Mouse (Mus musculus) cerebellum, adult 9-11 months (tissue): ENCODE measurements around the gene Elp5.

ENCODE experiments used
- DNase-seq: peaks from one replicate; pipeline ENCODE4 v3.0.0; 2022

Gene Elp5

GRCm38 (mm10) chr11:70014880-70015558 is 32.7 kb upstream of the Elp5 start, which contains the start of gene Acadvl:
Gene Acadvl (minus strand): TSS chr11:70015411.
- DNase-seq, result peak; percentile 92

GRCm38 (mm10) chr11:70014051-70014450 is 31.7 kb upstream of the Elp5 start:
- no peak for DNase-seq

GRCm38 (mm10) chr11:70013408-70013807 is 31.1 kb upstream of the Elp5 start:
- DNase-seq, result no peak

GRCm38 (mm10) chr11:70012931-70013330 is 30.6 kb upstream of the Elp5 start:
- DNase-seq, result no peak

GRCm38 (mm10) chr11:70010961-70011360 is 28.6 kb upstream of the Elp5 start:
- DNase-seq, result no peak

DNA sequence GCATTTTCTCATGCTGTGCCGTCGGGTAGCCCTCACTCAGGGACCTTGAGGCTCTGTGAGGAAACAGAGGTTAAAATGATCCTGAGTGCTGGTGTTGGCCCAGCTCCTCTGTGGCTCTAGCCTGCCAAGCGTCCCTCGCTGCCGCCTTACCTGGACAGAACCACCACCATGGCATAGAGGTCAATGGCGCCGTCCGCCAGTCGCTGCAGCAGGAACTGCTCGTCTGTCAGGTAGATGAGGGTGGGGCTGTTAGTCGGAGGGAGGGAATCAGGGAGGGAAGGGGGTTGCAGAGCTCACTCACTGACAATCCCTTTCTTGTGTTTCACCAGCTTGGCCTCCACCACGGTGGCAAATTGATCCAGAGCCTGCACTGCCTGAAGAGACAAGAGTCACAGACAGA is 28.2 kb upstream of the Elp5 start:
- DNase-seq, result no peak

GRCm38 (mm10) chr11:70010033-70010432 is 27.7 kb upstream of the Elp5 start:
- DNase-seq, result no peak

- no peak for DNase-seq
Observed at GRCm38 (mm10) chr11:70005521-70005920, 23.2 kb upstream of the Elp5 start.

DNA sequence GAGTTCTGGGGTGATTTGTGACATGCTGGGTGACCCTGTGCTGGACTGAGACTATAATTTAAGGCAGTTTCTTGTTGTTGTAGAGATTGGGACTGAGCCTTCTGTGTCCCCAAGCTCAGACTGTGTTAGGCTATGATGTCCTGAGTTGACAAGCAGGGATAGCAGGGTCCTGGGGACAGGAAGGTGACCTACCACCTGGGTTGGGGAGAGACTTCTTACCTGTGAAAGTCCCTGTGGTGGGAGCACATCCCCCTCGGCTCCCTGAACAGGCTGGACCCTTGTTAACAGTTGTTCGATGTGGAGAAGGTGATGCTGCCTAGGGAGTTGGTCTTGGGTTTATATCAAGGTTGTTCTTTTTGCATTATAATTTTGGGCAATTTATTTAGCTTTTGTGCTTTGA is 20.2 kb upstream of the Elp5 start:
- DNase-seq, result no peak

- no peak for DNase-seq
Observed at GRCm38 (mm10) chr11:70001865-70002264, 19.5 kb upstream of the Elp5 start.

GRCm38 (mm10) chr11:70001159-70001558 is 18.8 kb upstream of the Elp5 start:
- DNase-seq, result no peak

GRCm38 (mm10) chr11:70000396-70000898 is 18.1 kb upstream of the Elp5 start, which contains the start of gene Dvl2:
Gene Dvl2 (plus strand): TSS chr11:70000595.
- DNase-seq, result peak; percentile 93

GRCm38 (mm10) chr11:69999666-70000065 is 17.3 kb upstream of the Elp5 start:
- DNase-seq, result no peak

- peak; percentile 77 for DNase-seq
Observed at GRCm38 (mm10) chr11:69998567-69999491, 16.5 kb upstream of the Elp5 start.

- peak; percentile 84 for DNase-seq
Observed at GRCm38 (mm10) chr11:69997070-69997509, 14.8 kb upstream of the Elp5 start.

GRCm38 (mm10) chr11:69996161-69997061 is 14.1 kb upstream of the Elp5 start:
- DNase-seq, result peak; percentile 76

- peak; percentile 99 for DNase-seq
Observed at GRCm38 (mm10) chr11:69995391-69995960, 13.2 kb upstream of the Elp5 start, which contains the start of gene Phf23. Gene Phf23 (plus strand): TSS chr11:69995777.

DNA sequence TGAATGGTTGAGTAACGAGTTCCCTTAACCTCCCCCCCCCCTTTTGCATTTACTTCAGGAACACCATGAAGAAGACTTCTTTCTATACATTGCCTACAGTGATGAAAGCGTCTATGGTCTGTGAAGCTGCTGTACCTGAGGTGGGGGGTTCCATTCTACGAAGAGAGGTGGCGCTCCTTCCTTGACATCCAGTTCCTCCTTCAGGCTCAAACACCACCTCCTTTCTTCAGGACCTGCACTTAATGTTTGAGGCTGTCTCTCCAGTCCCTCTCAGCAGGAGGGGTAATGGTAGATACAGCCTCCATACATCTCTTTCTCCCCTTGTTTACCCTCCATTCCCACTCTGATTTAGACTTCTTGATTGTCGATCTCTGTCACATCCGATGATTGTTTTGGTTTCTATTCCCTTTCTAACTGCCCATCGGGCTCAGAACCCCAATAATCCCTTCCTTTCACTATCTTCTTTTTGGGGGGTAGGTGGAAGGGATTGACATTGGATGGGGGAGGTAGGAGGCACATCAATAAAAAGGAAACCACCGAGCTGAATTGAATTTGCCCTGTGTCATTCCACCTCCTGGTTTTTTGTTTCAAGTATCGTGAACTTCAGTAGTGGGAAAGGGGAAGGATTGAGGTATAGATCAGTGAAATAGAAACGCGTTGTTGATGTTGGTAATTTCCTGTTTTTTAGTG is 12.2 kb upstream of the Elp5 start:
- peak; percentile 65 for DNase-seq

GRCm38 (mm10) chr11:69992932-69993331 is 10.6 kb upstream of the Elp5 start:
- DNase-seq, result peak; percentile 42

DNA sequence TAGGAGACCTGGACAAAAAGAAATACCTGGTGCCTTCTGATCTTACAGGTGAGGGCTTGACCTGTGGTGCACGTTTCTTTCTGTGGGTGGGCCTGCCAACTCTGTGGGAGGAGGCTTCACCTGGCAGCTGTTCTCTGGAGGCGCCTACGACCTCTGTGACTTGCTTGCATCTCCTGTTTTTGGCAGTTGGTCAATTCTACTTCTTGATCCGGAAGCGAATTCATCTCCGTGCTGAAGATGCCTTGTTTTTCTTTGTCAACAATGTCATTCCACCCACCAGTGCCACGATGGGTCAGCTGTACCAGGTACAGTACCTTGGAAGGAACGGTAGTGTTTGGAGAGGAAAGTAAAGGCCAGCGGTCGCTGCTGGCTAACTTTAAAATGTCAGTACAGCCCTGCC is 10.1 kb upstream of the Elp5 start:
- peak; percentile 72 for DNase-seq

DNA sequence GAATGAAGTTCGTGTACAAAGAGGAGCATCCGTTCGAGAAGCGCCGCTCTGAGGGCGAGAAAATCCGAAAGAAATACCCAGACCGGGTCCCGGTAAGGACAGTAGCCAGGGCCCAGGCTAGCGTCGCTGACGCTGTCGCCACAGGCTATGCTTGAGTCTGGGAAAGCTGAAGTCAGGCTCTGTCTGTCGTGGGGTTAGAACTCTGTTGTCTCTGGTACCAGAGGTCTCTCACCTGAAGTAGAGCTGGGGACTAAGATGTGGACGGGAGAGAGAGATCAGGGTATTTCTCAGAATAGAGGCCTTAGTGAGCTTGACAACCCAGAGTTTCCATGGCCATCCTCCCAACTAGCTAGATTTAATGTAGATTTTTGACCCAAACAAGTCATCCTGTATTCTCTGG is 9.4 kb upstream of the Elp5 start:
- DNase-seq, result no peak
